Mouse (Mus musculus): Measurements from ENCODE around the gene Fstl1. TPM values are rescaled to one million over a fixed set of nuclear protein-coding genes. Genes with fewer than 3 reads are reported as not detected.
A peak's percentile ranks its signal among the peaks of the same experiment; 100 is the strongest.

The Fstl1 gene
- total and polyA plus RNA-seq, 3 experiments, result 0.08 to 0.35 TPM; not detected in 1

DNA sequence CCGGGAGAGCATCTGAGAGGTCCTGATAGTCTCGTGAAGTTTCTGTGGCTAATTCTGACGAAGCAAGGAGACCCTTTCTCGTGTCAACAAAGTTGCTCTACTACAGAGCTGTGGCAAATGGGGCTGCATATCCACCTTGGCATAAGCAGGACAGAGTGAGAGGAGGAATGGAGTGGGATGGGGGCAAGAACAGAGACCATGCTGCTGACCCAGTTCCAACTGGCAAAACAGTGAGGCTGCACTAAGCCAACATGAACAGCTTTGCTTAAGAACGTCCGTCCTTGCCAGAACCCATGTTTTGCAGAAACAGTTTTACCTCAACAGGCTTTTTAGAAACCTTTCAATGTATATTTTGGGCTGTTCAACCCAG is 32.9 kb downstream of the Fstl1 start:
- TF ChIP-seq UBTF (IDR thresholded peaks at IDR 0.05; ENCODE audit: borderline replicate concordance, insufficient read depth, low read depth, low read length) (no peak), HCFC1 (IDR thresholded peaks at IDR 0.05; ENCODE audit: low read depth, low read length) (no peak), MXI1 (IDR thresholded peaks at IDR 0.05; ENCODE audit: low read depth, low read length) (no peak), MYB (IDR thresholded peaks at IDR 0.05; ENCODE audit: low read depth, low read length) (no peak), BHLHE40 (IDR thresholded peaks at IDR 0.05; ENCODE audit: borderline replicate concordance, low read depth, low read length) (no peak), CHD1 (IDR thresholded peaks at IDR 0.05; ENCODE audit: low read depth, low read length) (no peak), ZKSCAN1 (IDR thresholded peaks at IDR 0.05; ENCODE audit: low read depth, low read length) (no peak), POLR2AphosphoS5 (IDR thresholded peaks at IDR 0.05; ENCODE audit: borderline replicate concordance, low read depth, low read length) (no peak), NRF1 (IDR thresholded peaks at IDR 0.05; ENCODE audit: insufficient read depth, low read depth, low read length, poor library complexity, severe bottlenecking) (no peak), TAL1 (IDR thresholded peaks at IDR 0.05; ENCODE audit: low read length) (no peak), JUND (IDR thresholded peaks at IDR 0.05; ENCODE audit: low read depth, low read length) (no peak), E2F4 (IDR thresholded peaks at IDR 0.05; ENCODE audit: borderline replicate concordance, low read depth, low read length) (no peak), ETS1 (IDR thresholded peaks at IDR 0.05; ENCODE audit: low read depth, low read length) (no peak)
- Histone ChIP-seq H3K4me3 (ENCODE audit: control insufficient read depth in 1 of 2, insufficient read depth in 1 of 2, low read depth in 2 of 2, low read length in 2 of 2) (no peak overlapping the region), H3K4me1 (ENCODE audit: control insufficient read depth in 1 of 2, insufficient read depth in 2 of 2, low read length in 2 of 2) (no peaks in the 10 kb centered on the region), H3K27me3 (ENCODE audit: control insufficient read depth in 1 of 2, insufficient read depth in 2 of 2, low read length in 2 of 2) (no peaks in the 10 kb centered on the region; a peak in 1 of 4 replicates), H3K9ac (ENCODE audit: control insufficient read depth, low read depth, low read length, poor library complexity, severe bottlenecking) (no peak overlapping the region), H3K9me3 (replicated peaks; ENCODE audit: insufficient read depth, low read length) (no peaks in the 10 kb centered on the region), H3K36me3 (ENCODE audit: control insufficient read depth in 1 of 2, insufficient read depth in 2 of 2, low read length in 2 of 2) (peaks cover 0 to 3% of the 10 kb centered on the region in 2 experiments; a peak in 2 of 4 replicates), H3K27ac (ENCODE audit: control insufficient read depth, low read depth, low read length) (no peak overlapping the region), H3K79me2 (ENCODE audit: control insufficient read depth, insufficient read depth, low read length, poor library complexity) (no peaks in the 10 kb centered on the region)
- DNase-seq (ENCODE audit: low read depth, low spot score), result no peak

DNA sequence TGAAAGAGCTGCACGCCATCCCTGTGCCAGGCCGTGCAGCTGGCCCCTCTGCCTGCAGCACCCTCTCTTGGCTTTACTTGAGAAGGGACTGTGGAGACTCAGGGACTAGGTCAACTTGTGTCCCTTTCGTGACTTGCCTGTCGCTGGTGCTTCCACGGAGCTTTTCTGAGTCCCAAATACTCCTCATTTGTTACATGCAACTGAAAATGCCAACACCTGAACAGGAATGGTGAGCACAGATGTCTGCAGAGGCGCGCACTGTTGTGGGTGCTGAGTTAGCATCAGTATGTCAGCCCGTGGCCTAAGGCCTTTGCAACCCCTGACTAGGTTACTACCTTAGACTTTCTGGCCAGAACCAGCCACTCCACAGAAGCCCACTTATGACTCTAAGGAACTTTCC is 35.2 kb downstream of the Fstl1 start:
- TF ChIP-seq MYC (IDR thresholded peaks at IDR 0.05; ENCODE audit: low read depth, low read length) (no peak), CHD1 (IDR thresholded peaks at IDR 0.05; ENCODE audit: low read depth, low read length) (no peak)
- DNase-seq (ENCODE audit: low read depth, low spot score), result no peak
- Histone ChIP-seq H3K36me3 (ENCODE audit: control insufficient read depth in 1 of 2, insufficient read depth in 2 of 2, low read length in 2 of 2) (peaks cover 0 to 3% of the 10 kb centered on the region in 2 experiments; a peak in 2 of 4 replicates), H3K79me2 (ENCODE audit: control insufficient read depth, insufficient read depth, low read length, poor library complexity) (no peaks in the 10 kb centered on the region), H3K4me1 (ENCODE audit: control insufficient read depth in 1 of 2, insufficient read depth in 2 of 2, low read length in 2 of 2) (no peaks in the 10 kb centered on the region), H3K27ac (ENCODE audit: control insufficient read depth, low read depth, low read length) (no peak overlapping the region), H3K9ac (ENCODE audit: control insufficient read depth, low read depth, low read length, poor library complexity, severe bottlenecking) (no peak overlapping the region), H3K4me3 (ENCODE audit: control insufficient read depth in 1 of 2, insufficient read depth in 1 of 2, low read depth in 2 of 2, low read length in 2 of 2) (no peak overlapping the region), H3K27me3 (ENCODE audit: control insufficient read depth in 1 of 2, insufficient read depth in 2 of 2, low read length in 2 of 2) (no peaks in the 10 kb centered on the region; a peak in 1 of 4 replicates), H3K9me3 (replicated peaks; ENCODE audit: insufficient read depth, low read length) (no peaks in the 10 kb centered on the region)

DNA sequence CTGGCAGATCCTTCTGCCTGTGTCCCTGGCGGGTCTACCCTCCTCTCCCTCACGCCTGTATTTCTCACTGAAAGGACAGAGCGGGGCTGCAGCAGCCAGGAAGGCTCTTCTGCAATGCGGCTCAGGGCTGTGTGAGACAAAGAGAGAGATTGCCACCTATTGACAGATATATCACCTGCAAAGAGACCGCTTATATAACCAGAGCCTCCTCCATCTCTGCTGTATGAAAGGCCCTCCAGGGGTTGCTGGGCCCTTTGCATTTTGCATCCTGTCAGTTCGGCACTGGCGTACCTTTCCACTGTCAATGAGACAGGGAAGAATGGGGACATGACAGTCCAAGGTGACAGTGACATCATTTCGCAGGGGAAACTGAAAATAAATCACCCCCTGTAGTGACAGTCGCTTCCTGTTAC is 35.8 kb downstream of the Fstl1 start:
- no peak for DNase-seq (ENCODE audit: low read depth, low spot score)
- H3K9ac ChIP-seq (ENCODE audit: control insufficient read depth, low read depth, low read length, poor library complexity, severe bottlenecking), result no peak overlapping the region
- TF ChIP-seq ZNF384 (IDR thresholded peaks at IDR 0.05; ENCODE audit: low read depth, low read length), result no peak
- no peak for TF ChIP-seq ZMIZ1 (IDR thresholded peaks at IDR 0.05; ENCODE audit: low read depth, low read length)
- TF ChIP-seq MYB (IDR thresholded peaks at IDR 0.05; ENCODE audit: low read depth, low read length), result no peak
- no peak for TF ChIP-seq JUND (IDR thresholded peaks at IDR 0.05; ENCODE audit: low read depth, low read length)
- peak; percentile 9 for TF ChIP-seq RAD21 (IDR thresholded peaks at IDR 0.05; ENCODE audit: low read depth, low read length)
- TF ChIP-seq MAFK (IDR thresholded peaks at IDR 0.05; ENCODE audit: borderline replicate concordance, low read depth, low read length), result no peak
- TF ChIP-seq ZC3H11A (IDR thresholded peaks at IDR 0.05; ENCODE audit: low read depth, low read length), result no peak
- TF ChIP-seq CTCF (IDR thresholded peaks at IDR 0.05 in 2 of 3, conservative IDR thresholded peaks at IDR 0.05 in 1 of 3; ENCODE audit: control insufficient read depth in 1 of 3, insufficient read depth in 1 of 3, low read depth in 2 of 3, low read length in 3 of 3, poor library complexity in 1 of 3, severe bottlenecking in 1 of 3), result no peak; a peak in 1 of 6 replicates
- TF ChIP-seq SMC3 (IDR thresholded peaks at IDR 0.05; ENCODE audit: low read depth, low read length), result 0 out of 2 replicates have a peak, but pooled peaks have one; percentile 5
- no peak for TF ChIP-seq POLR2AphosphoS5 (IDR thresholded peaks at IDR 0.05; ENCODE audit: borderline replicate concordance, low read depth, low read length)
- TF ChIP-seq POLR2A (IDR thresholded peaks at IDR 0.05; ENCODE audit: control insufficient read depth in 1 of 2, insufficient read depth in 1 of 2, low read depth in 1 of 2, low read length in 2 of 2, poor library complexity in 1 of 2), result no peak
- TF ChIP-seq UBTF (IDR thresholded peaks at IDR 0.05; ENCODE audit: borderline replicate concordance, insufficient read depth, low read depth, low read length), result no peak
- no peak for TF ChIP-seq ETS1 (IDR thresholded peaks at IDR 0.05; ENCODE audit: low read depth, low read length)
- TF ChIP-seq MYC (IDR thresholded peaks at IDR 0.05; ENCODE audit: low read depth, low read length), result no peak
- TF ChIP-seq USF1 (IDR thresholded peaks at IDR 0.05; ENCODE audit: low read depth, low read length), result no peak
- H3K27ac ChIP-seq (ENCODE audit: control insufficient read depth, low read depth, low read length), result no peak overlapping the region
- H3K9me3 ChIP-seq (replicated peaks; ENCODE audit: insufficient read depth, low read length), result no peaks in the 10 kb centered on the region
- no peaks in the 10 kb centered on the region; a peak in 1 of 4 replicates for H3K27me3 ChIP-seq (ENCODE audit: control insufficient read depth in 1 of 2, insufficient read depth in 2 of 2, low read length in 2 of 2)
- no peak overlapping the region for H3K4me3 ChIP-seq (ENCODE audit: control insufficient read depth in 1 of 2, insufficient read depth in 1 of 2, low read depth in 2 of 2, low read length in 2 of 2)
- peaks cover 0 to 3% of the 10 kb centered on the region in 2 experiments; a peak in 2 of 4 replicates for H3K36me3 ChIP-seq (ENCODE audit: control insufficient read depth in 1 of 2, insufficient read depth in 2 of 2, low read length in 2 of 2)
- no peaks in the 10 kb centered on the region for H3K4me1 ChIP-seq (ENCODE audit: control insufficient read depth in 1 of 2, insufficient read depth in 2 of 2, low read length in 2 of 2)
- H3K79me2 ChIP-seq (ENCODE audit: control insufficient read depth, insufficient read depth, low read length, poor library complexity), result no peaks in the 10 kb centered on the region

Measured in MEL (cell line).